8 mouse cellular contexts compared by ENCODE assay signal in genomic region chr5:147860449-147861261, GRCm38 (mm10). TPM values are rescaled to one million over a fixed set of nuclear protein-coding genes. Genes with fewer than 3 reads are reported as not detected.
DNase-seq lines count a peak whose midpoint lies in the region; ATAC-seq and TF ChIP-seq lines count a peak whose summit lies in the region.

Gene Pomp (plus strand): TSS chr5:147860461.

- WGBS in hindbrain, postnatal 0 days, result under 1% methylated on average over 65 of the region's 68 CpGs

- no peaks in the 10 kb centered on the region for H3K27me3 ChIP-seq in hindbrain, postnatal 0 days (ENCODE audit: insufficient read depth, low read length)

- DNase-seq in WW6 (ENCODE audit: low read depth, low spot score), result peak; percentile 66
- peak; percentile 79 to 86 for DNase-seq in cerebellum, postnatal 4 days (ENCODE audit: low spot score in 2 of 2)
- DNase-seq in gastrocnemius, adult 2 months, result peak; percentile 94
- peak; percentile 96 for DNase-seq in hindbrain, postnatal 0 days (ENCODE audit: low spot score)
- DNase-seq in left cerebral cortex, adult 2 months (ENCODE audit: extremely low spot score in 1 of 2, low spot score in 2 of 2), result peak; percentile 89 to 93
- DNase-seq in right cerebral cortex, adult 2 months (ENCODE audit: low spot score in 2 of 2), result peak; percentile 91 to 94
- DNase-seq in urinary bladder, postnatal 14 days (ENCODE audit: low spot score), result peak; percentile 90

- intact Hi-C loops in gastrocnemius, adult 2 months (cut with DNase I), result loop anchor here (2.0 kb wide), 1 partner anchor 34 kb away; the partner anchor contains the start of gene Slc46a3
- intact Hi-C loops in left cerebral cortex, adult 2 months (cut with DNase I), result loop anchor here (1.0 to 10.0 kb wide), 4 partner anchors 34 to 428 kb away; partner anchors contain the start of genes Pan3 and Slc46a3

- ATAC-seq in hindbrain, postnatal 0 days, result peak; percentile 97
- peak; percentile 90 for ATAC-seq in megakaryocyte, adult 5-6 weeks (ENCODE audit: poor library complexity, severe bottlenecking)

- peaks cover 9% of the 10 kb centered on the region; the same call in 1 of the 2 replicates for H3K36me3 ChIP-seq in hindbrain, postnatal 0 days (ENCODE audit: insufficient read depth, low read length)

- H3K4me3 ChIP-seq in gastrocnemius, adult 2 months, result peak within 1 kb of the TSS; percentile 86
- peak within 1 kb of the TSS; percentile 96 for H3K4me3 ChIP-seq in hindbrain, postnatal 0 days (ENCODE audit: low read length)
- peak within 1 kb of the TSS; percentile 78 for H3K4me3 ChIP-seq in left cerebral cortex, adult 2 months

- TF ChIP-seq CTCF in gastrocnemius, adult 2 months (IDR thresholded peaks at IDR 0.05), result peak; percentile 7; the same call in 1 of the 2 replicates
- TF ChIP-seq CTCF in hindbrain, postnatal 0 days (IDR thresholded peaks at IDR 0.05; ENCODE audit: low read depth), result peak; percentile 27
- TF ChIP-seq CTCF in left cerebral cortex, adult 2 months (IDR thresholded peaks at IDR 0.05), result no peak; the same call in 1 of the 2 replicates

- H3K9ac ChIP-seq in hindbrain, postnatal 0 days (replicated peaks; ENCODE audit: low read length), result peak within 1 kb of the TSS; percentile 88

- H3K9me3 ChIP-seq in hindbrain, postnatal 0 days (ENCODE audit: low read length), result no peaks in the 10 kb centered on the region

- peaks cover 8% of the 10 kb centered on the region for H3K4me1 ChIP-seq in hindbrain, postnatal 0 days (ENCODE audit: insufficient read depth, low read length)

- peak within 1 kb of the TSS; percentile 88 for H3K4me2 ChIP-seq in hindbrain, postnatal 0 days (ENCODE audit: low read depth, low read length)

- H3K27ac ChIP-seq in gastrocnemius, adult 2 months, result peak within 1 kb of the TSS; percentile 96
- H3K27ac ChIP-seq in hindbrain, postnatal 0 days, result peak within 1 kb of the TSS; percentile 84
- peak within 1 kb of the TSS; percentile 98 for H3K27ac ChIP-seq in left cerebral cortex, adult 2 months

RNA-seq across cellular contexts. Expression of gene Pomp, which starts in this region (rescaled TPM):
- total RNA-seq in gastrocnemius, adult 2 months (2021), result 100 to 1,000 TPM; 141 to 146 TPM
- 74.2 and 124 TPM in 2 replicates for total RNA-seq in hindbrain, postnatal 0 days (2014; rRNA removed)
- polyA plus RNA-seq in hindbrain, postnatal 0 days (2015; fragmentation: Nextera tagmentation; extraction: Ambion mirVana), result 526 and 544 TPM in 2 replicates
- 100 to 1,000 TPM; 186 to 206 TPM for total RNA-seq in left cerebral cortex, adult 2 months (2021)
- 253 and 319 TPM in 2 replicates for total RNA-seq in megakaryocyte, adult 5-6 weeks (2015)
- total RNA-seq in megakaryocyte, adult 5-6 weeks (2017), result 198 and 242 TPM in 2 replicates

Comparison
In these comparisons a context has a peak if more than half of its experiments do, and no peak if none do; other contexts are left out.
1. Peak in every context shown above with its lines: DNase-seq, ATAC-seq, H3K4me3 ChIP-seq and H3K27ac ChIP-seq.